Mouse (Mus musculus): ENCODE measurements around the gene Ppp2ca.

DNA sequence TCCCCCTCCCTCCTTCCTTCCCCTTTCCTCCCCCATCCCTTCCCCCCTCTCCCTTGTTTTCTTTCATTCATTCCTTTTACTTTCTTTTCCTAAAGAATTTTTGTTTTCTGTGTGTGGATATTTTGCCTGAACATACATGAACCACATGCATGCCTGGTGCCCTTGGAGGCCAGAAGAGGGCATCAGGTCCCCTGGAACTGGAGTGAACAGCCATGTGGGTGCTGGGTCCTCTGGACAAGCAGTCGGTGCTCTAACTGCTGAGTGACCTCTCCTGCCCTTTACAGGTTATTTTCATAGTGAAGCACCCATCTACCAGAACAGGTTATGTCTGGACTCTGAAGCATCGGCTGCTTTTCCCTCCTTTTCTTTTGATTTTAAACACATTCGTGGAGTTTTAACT lies 34.1 kb upstream of the Ppp2ca start:
- TF ChIP-seq CTCF (IDR thresholded peaks at IDR 0.05) = peak; percentile 70
- TF ChIP-seq EP300 (IDR thresholded peaks at IDR 0.05) = no peak
